Mouse (Mus musculus) bone marrow macrophage, adult 2 months (primary cell): ENCODE measurements around the gene Lce3f.

Source experiments
- CTCF ChIP-seq: IDR thresholded peaks from 2 replicates; pipeline ENCODE4 v1.5.1; 2012; ENCODE audit warnings: low read depth, mild to moderate bottlenecking, low read length, moderate library complexity
- POLR2A ChIP-seq: IDR thresholded peaks from 2 replicates; pipeline ENCODE4 v1.6.1; 2012; ENCODE audit warnings: mild to moderate bottlenecking, low read depth, low read length, borderline replicate concordance

GRCm38 (mm10) chr3:92944186-92944585, 47.8 kb upstream of the Lce3f start, which contains the start of gene Lce3c:
- TF ChIP-seq CTCF (no peak), POLR2A (no peak)
